Mouse (Mus musculus) spleen, adult 2 months (tissue): ENCODE data around the gene Adamtsl3.

ENCODE experiments used
- CTCF ChIP-seq: fragments of 200-500 bp; IDR thresholded peaks from 2 replicates; pipeline ENCODE4 v1.5.1; 2011; ENCODE audit warnings: mild to moderate bottlenecking, inconsistent platforms; ENCODE audit not compliant: insufficient read depth, insufficient read length, insufficient replicate concordance; ENCODE audit errors: extremely low read depth
- POLR2A ChIP-seq: fragments of 200-500 bp; IDR thresholded peaks from 2 replicates; pipeline ENCODE4 v1.6.1; 2011; ENCODE audit warnings: low read depth, low read length, inconsistent platforms

DNA sequence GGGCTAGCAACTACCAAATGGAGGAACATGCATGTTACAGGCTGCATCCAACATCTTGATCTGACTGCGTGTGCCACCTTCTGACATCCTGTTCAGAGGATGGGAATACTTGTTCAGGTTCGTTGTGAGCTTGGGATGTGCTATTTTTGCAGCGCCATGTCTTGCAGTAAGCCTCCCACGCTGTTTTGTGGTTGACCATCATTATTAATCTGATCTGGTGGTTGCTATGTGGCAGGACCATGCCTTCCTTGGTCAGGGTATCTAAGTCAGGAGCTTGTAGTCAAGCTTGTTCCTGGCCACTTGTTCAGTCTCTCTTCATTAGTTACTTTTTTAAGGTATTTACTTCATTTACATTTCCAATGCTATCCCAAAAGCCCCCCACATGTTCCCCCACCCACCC, 24.7 kb downstream of the Adamtsl3 start:
- TF ChIP-seq CTCF (no peak), POLR2A (no peak)
